Mouse (Mus musculus): ENCODE results near the gene Gm10220. TPM values are rescaled to one million over a fixed set of nuclear protein-coding genes. Genes with fewer than 3 reads are reported as not detected.

Gene Gm10220
- not detected in 2 replicates for polyA plus RNA-seq (2021; fragmentation: Nextera tagmentation)
- long read RNA-seq, experiment 1, result 0 reads
- long read RNA-seq, experiment 2, result 0 reads

GRCm38 (mm10) chr5:26121321-26121720 lies at the start of gene Gm10220:
Gm10220 (minus strand) TSS chr5:26121421.

GRCm38 (mm10) chr5:26105262-26105661 lies 16.0 kb downstream of the Gm10220 start, which contains the start of gene 5031410I06Rik:
5031410I06Rik (minus strand) TSS chr5:26105362.

GRCm38 (mm10) chr5:26089191-26089590 lies 32.0 kb downstream of the Gm10220 start, which contains the start of gene Gm10471:
Gm10471 (minus strand) TSS chr5:26089291.

Other genes starting within 250 kb of the Gm10220 start
- gene Gm21663, start 179.0 kb downstream of the Gm10220 start, polyA plus RNA-seq (2021; fragmentation: Nextera tagmentation), result not detected in 2 replicates
- 0.06 and 0.14 TPM in 2 replicates for gene Gm21671, start 167.0 kb downstream of the Gm10220 start, polyA plus RNA-seq (2021; fragmentation: Nextera tagmentation)
- 0.10 TPM in 1 of 2 replicates, not detected in the other for gene Gm21680, start 148.8 kb downstream of the Gm10220 start, polyA plus RNA-seq (2021; fragmentation: Nextera tagmentation)
- gene Gm21698, start 132.8 kb downstream of the Gm10220 start, polyA plus RNA-seq (2021; fragmentation: Nextera tagmentation), result 0.08 and 0.09 TPM in 2 replicates
- gene Gm1979, start 116.6 kb downstream of the Gm10220 start, polyA plus RNA-seq (2021; fragmentation: Nextera tagmentation), result 0.09 TPM in 2 replicates
- gene Gm5862, start 98.5 kb downstream of the Gm10220 start, polyA plus RNA-seq (2021; fragmentation: Nextera tagmentation), result not detected in 2 replicates
- gene Speer4a, start 81.9 kb downstream of the Gm10220 start, polyA plus RNA-seq (2021; fragmentation: Nextera tagmentation), result 0.08 TPM in 1 of 2 replicates, not detected in the other
- gene Gm7347, start 62.8 kb downstream of the Gm10220 start, polyA plus RNA-seq (2021; fragmentation: Nextera tagmentation), result not detected in 2 replicates
- 0.05 TPM in 1 of 2 replicates, not detected in the other for gene Gm10471, start 32.1 kb downstream of the Gm10220 start, polyA plus RNA-seq (2021; fragmentation: Nextera tagmentation)
- gene 5031410I06Rik, start 16.1 kb downstream of the Gm10220 start, polyA plus RNA-seq (2021; fragmentation: Nextera tagmentation), result not detected in 2 replicates
- gene Gm7361, start 136.3 kb upstream of the Gm10220 start, polyA plus RNA-seq (2021; fragmentation: Nextera tagmentation), result 0.10 TPM in 1 of 2 replicates, not detected in the other

Data from layer of hippocampus, adult 6 months (tissue).